Mouse (Mus musculus) lung, postnatal 25 days (tissue): Measurements from ENCODE around the gene Dusp12.

Source experiments
- DNase-seq: peaks from one replicate; pipeline ENCODE4 v3.0.0; 2022; ENCODE audit warnings: low spot score

Dusp12 gene

DNA sequence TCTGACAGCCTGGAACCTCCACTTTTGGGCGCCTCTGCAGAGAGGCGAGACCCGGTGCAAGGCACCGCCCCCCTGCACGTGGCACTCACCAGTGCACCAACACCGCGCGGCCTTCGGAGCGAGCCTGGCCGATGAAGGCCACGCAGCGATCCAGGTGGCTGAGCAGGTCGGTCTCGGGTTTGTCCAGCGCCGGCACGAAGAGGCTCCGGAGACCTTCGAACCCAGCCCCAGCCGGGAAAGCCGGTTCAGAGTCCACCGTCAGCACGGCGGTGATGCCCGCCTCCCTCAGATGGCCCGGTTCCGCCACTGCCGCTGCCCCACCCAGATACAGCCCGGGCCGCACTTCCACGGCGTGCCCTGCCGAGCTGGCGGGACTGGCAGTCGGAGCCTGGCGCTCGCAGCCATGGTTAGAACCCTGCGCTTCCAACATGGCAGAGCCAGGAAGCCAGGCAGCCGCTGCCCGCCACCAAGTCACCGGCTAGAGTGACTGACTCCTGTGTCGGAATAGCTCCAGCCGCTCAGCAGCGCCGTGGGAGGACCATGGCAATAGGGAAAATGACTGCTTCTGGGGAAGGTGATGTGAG lies at the start of gene Dusp12, which contains the start of gene Gm26620:
Gene Dusp12 (minus strand): TSS at position 563 of the 584 bp plus-strand sequence.
Gene Gm26620 (plus strand): TSS at position 88 of the 584 bp plus-strand sequence.
- DNase-seq, result peak; percentile 88

DNA sequence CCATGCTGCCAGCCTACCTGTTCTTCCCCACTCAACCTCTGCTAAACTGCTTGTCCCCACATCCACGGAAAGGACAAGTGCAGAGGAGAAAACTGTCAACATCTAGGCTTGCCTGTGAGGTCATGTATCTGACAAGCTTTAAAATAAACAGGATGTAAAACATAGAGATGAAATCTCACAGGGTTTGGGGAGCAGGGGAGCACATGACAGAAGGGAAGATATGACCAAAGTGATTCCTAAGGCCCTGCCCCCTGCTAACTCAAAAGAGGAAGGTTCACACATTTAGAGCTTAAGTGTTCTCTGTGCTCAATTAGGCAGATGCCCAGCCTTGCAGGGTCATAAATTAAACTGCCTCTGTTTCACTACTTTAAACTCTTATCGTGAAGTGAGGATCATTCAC lies 49.0 kb upstream of the Dusp12 start:
- peak; percentile 26 for DNase-seq

DNA sequence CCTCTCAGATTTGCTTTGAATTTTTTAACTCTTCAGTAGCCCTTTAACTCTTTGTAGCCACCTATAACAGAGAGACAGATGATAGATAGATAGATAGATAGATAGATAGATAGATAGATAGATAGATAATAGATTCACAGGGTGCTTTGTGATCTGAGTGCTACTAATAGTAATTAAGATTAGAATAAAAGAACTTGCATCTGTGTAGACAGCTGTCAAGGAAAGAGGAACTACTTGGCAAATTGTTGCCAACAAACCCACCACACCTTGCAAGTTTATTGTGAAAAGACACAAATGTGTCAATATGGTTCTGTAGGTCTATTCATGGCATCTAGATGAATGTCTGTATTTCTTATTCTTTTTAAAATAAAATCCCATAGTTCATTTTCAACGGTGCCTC lies 48.6 kb upstream of the Dusp12 start:
- no peak for DNase-seq

- no peak for DNase-seq
Observed at GRCm38 (mm10) chr1:170933386-170933920, 48.1 kb upstream of the Dusp12 start.

- DNase-seq, result no peak
Observed at GRCm38 (mm10) chr1:170932043-170932442, 46.7 kb upstream of the Dusp12 start.

- no peak for DNase-seq
Observed at GRCm38 (mm10) chr1:170929245-170929644, 43.9 kb upstream of the Dusp12 start.

- no peak for DNase-seq
Observed at GRCm38 (mm10) chr1:170928467-170928866, 43.1 kb upstream of the Dusp12 start.

- no peak for DNase-seq
Observed at GRCm38 (mm10) chr1:170927378-170927777, 42.0 kb upstream of the Dusp12 start, which contains the start of gene Fcrla. Fcrla (minus strand) TSS chr1:170927583.

GRCm38 (mm10) chr1:170926941-170927340 lies 41.6 kb upstream of the Dusp12 start:
- DNase-seq, result no peak

DNA sequence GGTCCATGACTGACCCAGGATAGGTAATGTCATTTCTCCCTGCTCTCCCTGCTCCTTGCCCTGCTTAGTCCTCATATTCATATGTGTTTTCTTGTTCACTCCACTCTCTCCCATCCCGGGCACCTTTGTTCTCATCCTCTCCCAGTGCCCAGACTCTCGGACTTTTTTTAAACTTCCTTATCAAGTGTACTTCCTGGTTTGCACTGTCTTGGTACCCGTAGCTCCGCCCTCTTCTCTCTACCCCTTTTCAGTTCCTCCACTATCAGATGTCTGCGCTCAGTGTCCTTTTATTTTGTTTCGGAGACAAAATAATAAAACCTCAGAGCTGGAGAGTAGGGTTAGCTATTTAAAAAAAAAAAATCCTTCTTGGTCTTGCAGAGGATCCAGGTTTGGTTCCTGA lies 39.1 kb upstream of the Dusp12 start:
- peak; percentile 41 for DNase-seq

DNA sequence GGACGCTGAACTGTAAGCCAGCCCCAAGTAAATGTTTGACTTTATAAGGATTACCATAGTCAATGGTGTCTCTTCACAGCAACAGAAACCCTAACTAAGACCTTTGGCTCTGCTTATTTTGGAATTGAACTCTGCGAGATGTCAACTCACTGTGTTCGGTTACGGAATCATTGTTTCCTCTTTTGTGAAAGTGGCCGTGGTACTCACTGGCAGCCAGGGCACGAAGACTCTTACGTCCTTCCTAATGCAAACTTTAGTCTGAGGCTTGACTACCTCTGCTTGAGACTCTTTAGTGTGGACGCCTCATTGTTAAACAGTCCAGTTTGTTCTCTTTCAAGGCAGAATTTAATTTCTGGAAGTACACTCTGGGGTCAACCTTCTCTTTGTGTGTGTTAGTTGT lies 34.0 kb upstream of the Dusp12 start:
- DNase-seq, result no peak

GRCm38 (mm10) chr1:170915657-170916056 lies 30.3 kb upstream of the Dusp12 start:
- no peak for DNase-seq

DNA sequence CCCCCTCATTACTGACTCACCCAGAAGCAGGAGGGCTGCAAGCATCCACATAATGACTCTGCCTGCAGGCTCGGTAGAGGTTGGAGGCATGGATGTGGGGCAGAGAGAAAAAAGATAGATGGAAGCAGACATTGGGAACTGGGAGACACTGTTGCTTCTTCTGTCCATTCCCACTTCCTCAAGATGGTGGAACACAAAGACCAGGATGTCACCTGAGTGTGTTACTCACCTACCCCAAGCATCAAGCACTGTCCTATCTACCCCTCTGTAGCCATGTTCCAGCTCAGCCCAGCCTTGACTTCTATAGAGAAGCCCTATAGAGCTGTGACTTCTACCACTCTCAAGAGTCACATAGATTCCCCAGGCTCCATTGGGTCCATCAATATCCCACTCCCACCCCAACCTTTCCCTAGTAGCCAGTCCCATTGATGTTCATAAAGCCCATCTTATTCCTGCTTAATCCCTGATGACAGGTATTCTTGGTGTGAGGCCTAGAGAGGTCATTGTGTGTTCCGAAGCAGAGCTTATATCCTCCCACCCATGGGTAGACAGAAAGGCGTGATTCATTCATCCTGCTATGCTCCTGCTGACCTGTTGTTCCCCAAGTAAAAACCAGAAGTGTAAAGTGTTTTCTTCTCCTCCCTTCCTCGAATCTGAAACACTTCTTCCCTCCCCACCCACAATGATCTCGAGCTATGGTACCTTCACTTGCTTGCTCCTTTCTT lies 27.7 kb upstream of the Dusp12 start, which contains the start of gene Fcrlb:
Gene Fcrlb (minus strand): TSS at position 51 of the 725 bp plus-strand sequence.
- DNase-seq, result no peak

DNA sequence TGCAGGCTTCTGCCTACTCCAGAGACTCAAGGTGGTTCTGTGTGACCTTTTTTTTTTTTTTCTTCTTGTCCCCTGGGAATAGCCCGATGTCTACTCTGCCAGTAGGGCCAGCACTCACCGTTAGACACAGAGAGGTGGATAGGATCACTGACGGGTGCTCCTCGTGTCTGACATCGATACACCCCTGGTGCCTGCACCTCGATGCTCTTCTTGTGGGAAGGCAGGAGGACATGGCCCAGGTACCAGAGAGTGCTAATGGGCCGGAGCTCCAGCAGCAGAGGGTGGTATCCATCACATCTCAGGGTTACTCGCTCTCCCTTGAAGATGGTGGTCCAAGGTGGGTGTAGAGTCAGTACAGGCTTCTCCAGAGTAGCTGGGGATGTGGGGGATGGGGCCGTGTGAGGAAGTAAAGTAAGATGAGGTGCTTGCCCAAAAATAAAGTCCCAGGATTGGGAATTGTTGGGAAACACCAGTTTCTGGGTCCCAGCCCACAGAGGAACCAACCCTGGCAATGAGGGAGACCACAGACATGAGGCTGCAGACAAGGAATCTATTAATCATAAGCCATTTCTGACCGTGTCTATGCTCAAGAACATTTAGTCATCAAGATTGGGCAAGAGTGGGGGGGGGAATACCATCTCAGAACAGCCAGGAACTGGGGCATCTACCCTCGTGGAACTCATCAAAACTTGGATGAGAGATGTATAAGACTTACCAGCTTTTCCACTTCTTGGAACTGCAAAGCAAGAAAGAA lies 26.7 kb upstream of the Dusp12 start:
- no peak for DNase-seq

DNA sequence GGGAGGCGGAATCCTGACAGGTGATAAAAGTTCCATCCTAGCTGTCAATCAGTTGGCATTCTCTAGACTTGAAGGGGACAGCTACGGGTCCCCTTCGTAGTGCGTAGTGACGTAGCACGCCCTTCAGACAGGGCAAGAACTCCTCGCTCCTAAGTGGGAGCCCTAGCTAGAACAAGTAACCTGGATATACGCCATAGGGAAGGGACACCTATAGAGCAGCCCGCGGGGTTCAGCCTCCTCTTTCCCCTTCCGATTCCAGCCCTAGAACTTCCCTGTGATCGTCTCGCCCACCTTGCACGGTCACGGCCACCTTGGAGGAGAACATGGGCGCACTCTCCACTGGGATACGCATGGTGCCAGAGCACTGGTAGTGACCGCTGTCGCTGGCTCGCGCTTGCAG lies 23.0 kb upstream of the Dusp12 start:
- no peak for DNase-seq

DNA sequence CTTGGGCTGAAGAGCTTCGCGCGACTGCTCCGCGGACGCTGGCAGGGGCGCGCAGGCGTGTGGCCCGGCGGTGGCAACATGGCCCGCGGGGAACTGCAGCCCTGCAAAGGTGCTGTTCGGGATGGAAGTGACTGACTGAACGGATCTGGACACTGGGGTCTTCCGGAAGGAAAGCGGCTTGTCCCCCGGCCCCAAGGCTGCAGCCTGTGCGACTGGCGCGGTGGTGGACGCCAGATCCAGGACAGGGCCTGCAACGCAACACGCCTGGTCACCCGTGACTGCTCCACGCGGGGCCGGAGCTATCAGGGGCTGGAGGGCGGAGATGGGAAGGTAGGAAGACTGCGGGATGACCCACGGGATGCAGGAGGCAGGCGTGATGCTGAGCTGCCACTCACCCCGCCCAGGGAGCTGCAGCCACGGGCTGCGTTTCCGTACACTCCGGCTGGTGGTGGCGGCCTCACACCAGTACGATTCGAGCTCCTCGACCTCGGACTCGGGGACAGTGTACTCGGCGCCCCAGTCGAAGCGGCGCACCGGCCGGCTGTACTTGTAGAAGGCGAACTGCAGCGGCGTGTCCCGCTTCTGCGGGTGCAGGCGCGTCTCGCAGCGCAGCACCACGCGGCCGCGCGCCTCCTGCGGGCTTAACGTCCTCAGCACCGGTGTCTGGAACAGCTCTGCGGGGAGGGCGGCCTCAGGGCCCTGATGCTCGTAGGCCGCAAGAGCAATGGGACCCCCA lies 22.3 kb upstream of the Dusp12 start:
- DNase-seq, result no peak

DNA sequence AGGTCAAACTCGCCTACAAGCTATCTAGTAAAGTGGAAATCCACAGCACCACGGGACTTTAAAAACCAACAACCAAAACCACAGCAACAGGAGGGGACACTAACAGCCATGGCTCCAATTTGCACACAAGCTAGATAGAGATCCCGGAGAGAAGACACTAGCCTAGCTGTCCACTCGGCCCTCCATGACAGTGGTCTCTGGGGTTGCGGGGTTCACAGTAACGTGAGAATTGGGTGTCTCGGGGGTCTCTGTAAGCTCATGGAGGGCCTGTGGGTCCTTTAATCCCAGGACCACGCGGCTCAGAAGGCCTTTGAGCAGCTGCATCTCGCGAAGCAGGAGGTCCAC lies 21.7 kb upstream of the Dusp12 start:
- DNase-seq, result no peak

GRCm38 (mm10) chr1:170903485-170903884 lies 18.1 kb upstream of the Dusp12 start:
- no peak for DNase-seq

GRCm38 (mm10) chr1:170901536-170902238 lies 16.3 kb upstream of the Dusp12 start:
- peak; percentile 80 for DNase-seq

DNA sequence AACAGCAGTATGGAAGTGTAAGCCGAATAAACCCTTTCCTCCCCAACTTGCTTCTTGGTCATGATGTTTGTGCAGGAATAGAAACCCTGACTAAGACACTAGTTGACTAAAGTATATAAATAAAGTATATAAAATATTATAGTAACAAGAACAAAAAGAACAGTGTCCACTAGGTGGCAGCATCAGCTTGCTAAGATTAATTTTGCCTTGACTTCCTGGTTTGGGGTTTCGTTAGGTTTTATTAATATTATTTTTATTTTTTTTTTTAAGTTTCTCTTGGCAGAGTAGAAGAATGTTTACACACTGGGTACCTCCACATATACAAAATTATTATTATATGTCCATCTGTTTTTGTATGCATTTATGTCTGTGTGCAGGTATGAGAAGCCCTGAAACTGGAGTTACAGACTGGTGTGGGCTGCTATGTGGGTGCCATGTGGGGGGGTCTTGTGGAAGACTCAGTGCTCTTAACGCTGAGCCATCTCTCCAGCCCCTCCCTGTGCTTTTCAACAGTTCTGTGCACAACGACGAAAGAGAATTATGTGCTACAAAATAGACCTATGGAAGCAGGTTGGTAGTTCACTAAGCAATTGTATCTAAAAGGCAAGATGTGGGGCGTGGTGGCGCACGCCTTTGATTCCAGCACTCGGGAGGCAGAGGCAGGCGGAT lies 15.6 kb upstream of the Dusp12 start:
- peak; percentile 51 for DNase-seq
